Mouse (Mus musculus): Measurements from ENCODE around the gene Clybl. TPM values are rescaled to one million over a fixed set of nuclear protein-coding genes. Genes with fewer than 3 reads are reported as not detected.

Clybl gene
- polyA plus RNA-seq, 1 experiment from 2014 or later, result 27.9 TPM

DNA sequence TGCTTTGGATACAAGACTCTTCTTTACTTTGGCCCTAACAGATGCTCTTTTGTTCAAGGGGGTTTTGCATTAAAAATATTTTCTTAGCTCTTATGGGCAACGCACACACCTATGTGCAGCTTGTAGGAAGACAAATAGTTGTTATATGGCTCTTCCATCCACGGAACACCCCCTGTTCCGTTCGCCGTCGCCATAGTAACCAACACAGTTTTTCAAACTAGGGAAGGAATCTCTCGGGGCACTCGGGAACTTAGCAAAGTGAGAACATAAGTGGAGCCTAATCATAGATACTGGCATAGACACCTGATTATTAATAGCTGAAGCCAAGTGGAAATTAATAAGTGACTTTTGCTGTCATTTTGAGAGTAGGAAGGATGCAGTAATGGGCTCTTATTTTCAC is 123.6 kb downstream of the Clybl start:
- Histone ChIP-seq H3K4me3 (ENCODE audit: low read depth, low read length) (no peak overlapping the region), H3K4me1 (ENCODE audit: control insufficient read depth, insufficient read depth, low read length) (no peaks in the 10 kb centered on the region), H3K9me3 (ENCODE audit: control insufficient read depth, low read length) (no peaks in the 10 kb centered on the region), H3K4me2 (ENCODE audit: low read depth, severe bottlenecking) (no peak overlapping the region), H3K36me3 (ENCODE audit: control insufficient read depth, insufficient read depth, low read length) (no peaks in the 10 kb centered on the region), H3K9ac (ENCODE audit: low read length) (no peak overlapping the region), H3K27ac (replicated peaks; ENCODE audit: low read depth, low read length) (no peak overlapping the region), H3K27me3 (ENCODE audit: control insufficient read depth, insufficient read depth, low read length) (no peaks in the 10 kb centered on the region)
- ATAC-seq (ENCODE audit: insufficient number of reproducible peaks, low FRiP score, low TSS enrichment, low read depth) (no peak), DNase-seq (ENCODE audit: low spot score) (no peak)
- WGBS, result 82% methylated on average over 8 of the region's 8 CpGs

DNA sequence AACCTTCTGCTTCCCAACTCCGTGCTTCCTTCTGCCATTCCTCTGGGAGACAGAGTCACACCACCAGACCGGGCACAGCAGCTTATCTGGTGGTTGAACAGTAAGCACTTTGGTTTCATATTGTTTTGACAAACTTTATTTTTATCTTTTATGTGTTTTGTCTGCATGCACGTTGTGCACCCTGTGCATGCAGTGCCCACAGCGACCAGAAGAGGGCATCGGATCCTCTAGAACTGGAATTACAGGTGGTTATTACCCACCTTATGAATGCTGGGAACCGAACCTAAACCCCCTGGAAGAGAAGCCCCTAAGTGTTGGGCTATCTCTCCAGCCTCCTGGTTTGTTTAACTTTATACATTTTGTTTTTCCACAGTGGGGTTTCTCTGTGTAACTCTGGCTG is 130.9 kb downstream of the Clybl start:
- DNase-seq (ENCODE audit: low spot score) (no peak), ATAC-seq (ENCODE audit: insufficient number of reproducible peaks, low FRiP score, low TSS enrichment, low read depth) (no peak)
- Histone ChIP-seq H3K27ac (replicated peaks; ENCODE audit: low read depth, low read length) (no peak overlapping the region), H3K4me2 (ENCODE audit: low read depth, severe bottlenecking) (no peak overlapping the region), H3K4me3 (ENCODE audit: low read depth, low read length) (no peak overlapping the region), H3K36me3 (ENCODE audit: control insufficient read depth, insufficient read depth, low read length) (no peaks in the 10 kb centered on the region), H3K4me1 (ENCODE audit: control insufficient read depth, insufficient read depth, low read length) (no peaks in the 10 kb centered on the region), H3K9ac (ENCODE audit: low read length) (no peak overlapping the region), H3K9me3 (ENCODE audit: control insufficient read depth, low read length) (no peaks in the 10 kb centered on the region; the same call in 1 of the 2 replicates), H3K27me3 (ENCODE audit: control insufficient read depth, insufficient read depth, low read length) (no peaks in the 10 kb centered on the region)
- 95% methylated on average over 6 of the region's 6 CpGs for WGBS

DNA sequence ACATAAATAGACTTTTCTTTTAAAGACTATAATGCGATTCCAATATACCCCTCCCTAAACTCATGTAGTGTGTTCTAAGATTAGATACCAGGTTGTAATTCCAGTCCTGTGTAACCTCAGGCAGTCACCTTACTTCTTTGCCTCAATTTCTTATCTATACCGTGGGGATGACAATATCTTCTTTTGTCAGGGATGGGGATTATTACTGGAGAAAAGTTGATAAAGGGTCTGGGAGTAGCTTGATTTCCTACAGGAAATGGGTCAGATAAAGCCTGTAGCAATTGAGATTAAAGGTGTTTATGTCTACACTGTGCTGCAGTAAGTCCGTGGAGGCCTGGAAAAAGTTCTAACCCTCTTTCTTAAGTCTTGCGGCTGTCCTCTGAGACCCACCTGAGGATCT is 131.8 kb downstream of the Clybl start:
- H3K27ac ChIP-seq (replicated peaks; ENCODE audit: low read depth, low read length), result no peak overlapping the region
- H3K4me3 ChIP-seq (ENCODE audit: low read depth, low read length), result no peak overlapping the region
- no peak for ATAC-seq (ENCODE audit: insufficient number of reproducible peaks, low FRiP score, low TSS enrichment, low read depth)
- DNase-seq (ENCODE audit: low spot score), result no peak
- no peaks in the 10 kb centered on the region; the same call in 1 of the 2 replicates for H3K9me3 ChIP-seq (ENCODE audit: control insufficient read depth, low read length)
- H3K36me3 ChIP-seq (ENCODE audit: control insufficient read depth, insufficient read depth, low read length), result no peaks in the 10 kb centered on the region
- no peak overlapping the region for H3K9ac ChIP-seq (ENCODE audit: low read length)
- WGBS, result 93% methylated on average over 4 of the region's 4 CpGs
- no peak overlapping the region for H3K4me2 ChIP-seq (ENCODE audit: low read depth, severe bottlenecking)
- H3K27me3 ChIP-seq (ENCODE audit: control insufficient read depth, insufficient read depth, low read length), result no peaks in the 10 kb centered on the region
- H3K4me1 ChIP-seq (ENCODE audit: control insufficient read depth, insufficient read depth, low read length), result no peaks in the 10 kb centered on the region

DNA sequence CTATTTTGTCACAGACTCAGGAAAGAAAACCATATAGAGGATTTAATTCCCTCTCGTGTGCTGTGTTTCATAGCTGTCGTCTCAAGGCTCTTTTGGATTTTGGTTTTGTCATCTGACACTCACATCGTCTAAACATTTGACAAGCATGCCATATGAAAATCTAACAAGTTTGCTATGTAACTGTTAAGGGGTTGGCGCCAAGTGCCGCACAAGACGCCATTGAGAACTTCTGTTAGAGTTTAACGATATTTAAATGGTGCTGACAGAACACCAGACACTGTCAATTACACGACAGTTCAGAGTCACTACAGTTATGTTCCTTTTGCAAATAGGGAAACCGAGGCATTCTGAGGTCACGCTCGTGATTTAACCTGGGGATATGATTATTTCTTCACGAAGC is 134.2 kb downstream of the Clybl start:
- H3K9ac ChIP-seq (ENCODE audit: low read length), result no peak overlapping the region
- H3K9me3 ChIP-seq (ENCODE audit: control insufficient read depth, low read length), result no peaks in the 10 kb centered on the region; the same call in 1 of the 2 replicates
- H3K27ac ChIP-seq (replicated peaks; ENCODE audit: low read depth, low read length), result no peak overlapping the region
- no peaks in the 10 kb centered on the region for H3K36me3 ChIP-seq (ENCODE audit: control insufficient read depth, insufficient read depth, low read length)
- no peak overlapping the region for H3K4me3 ChIP-seq (ENCODE audit: low read depth, low read length)
- WGBS, result 90% methylated on average over 12 of the region's 12 CpGs
- H3K4me1 ChIP-seq (ENCODE audit: control insufficient read depth, insufficient read depth, low read length), result no peaks in the 10 kb centered on the region
- no peak overlapping the region for H3K4me2 ChIP-seq (ENCODE audit: low read depth, severe bottlenecking)
- no peak for DNase-seq (ENCODE audit: low spot score)
- ATAC-seq (ENCODE audit: insufficient number of reproducible peaks, low FRiP score, low TSS enrichment, low read depth), result no peak
- no peaks in the 10 kb centered on the region for H3K27me3 ChIP-seq (ENCODE audit: control insufficient read depth, insufficient read depth, low read length)

DNA sequence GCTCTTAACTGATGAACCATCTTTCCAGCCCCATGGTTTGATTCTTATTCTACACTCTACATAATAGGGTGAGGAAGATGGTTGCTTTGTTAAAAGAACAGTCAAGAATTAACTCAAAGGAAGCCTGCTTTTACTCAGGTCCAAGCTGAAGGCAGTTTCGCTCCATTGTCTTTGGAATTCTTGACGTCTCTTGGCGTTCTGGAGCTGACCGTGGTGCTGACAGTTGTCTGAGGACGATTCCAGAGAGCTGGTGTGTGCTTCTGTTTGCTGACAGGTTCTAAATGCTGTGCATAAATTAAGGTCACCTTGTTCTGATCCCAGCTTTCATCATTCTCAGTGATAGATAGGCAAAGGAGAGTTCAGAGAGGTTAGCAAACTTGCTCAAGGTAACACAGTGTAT is 140.6 kb downstream of the Clybl start:
- Histone ChIP-seq H3K27me3 (ENCODE audit: control insufficient read depth, insufficient read depth, low read length) (no peaks in the 10 kb centered on the region), H3K4me2 (ENCODE audit: low read depth, severe bottlenecking) (no peak overlapping the region), H3K4me1 (ENCODE audit: control insufficient read depth, insufficient read depth, low read length) (no peaks in the 10 kb centered on the region), H3K9me3 (ENCODE audit: control insufficient read depth, low read length) (no peaks in the 10 kb centered on the region), H3K27ac (replicated peaks; ENCODE audit: low read depth, low read length) (no peak overlapping the region), H3K4me3 (ENCODE audit: low read depth, low read length) (no peak overlapping the region), H3K36me3 (ENCODE audit: control insufficient read depth, insufficient read depth, low read length) (no peaks in the 10 kb centered on the region), H3K9ac (ENCODE audit: low read length) (no peak overlapping the region)
- ATAC-seq (ENCODE audit: insufficient number of reproducible peaks, low FRiP score, low TSS enrichment, low read depth) (no peak), DNase-seq (ENCODE audit: low spot score) (peak; percentile 81)
- 22% methylated on average over 5 of the region's 5 CpGs for WGBS

DNA sequence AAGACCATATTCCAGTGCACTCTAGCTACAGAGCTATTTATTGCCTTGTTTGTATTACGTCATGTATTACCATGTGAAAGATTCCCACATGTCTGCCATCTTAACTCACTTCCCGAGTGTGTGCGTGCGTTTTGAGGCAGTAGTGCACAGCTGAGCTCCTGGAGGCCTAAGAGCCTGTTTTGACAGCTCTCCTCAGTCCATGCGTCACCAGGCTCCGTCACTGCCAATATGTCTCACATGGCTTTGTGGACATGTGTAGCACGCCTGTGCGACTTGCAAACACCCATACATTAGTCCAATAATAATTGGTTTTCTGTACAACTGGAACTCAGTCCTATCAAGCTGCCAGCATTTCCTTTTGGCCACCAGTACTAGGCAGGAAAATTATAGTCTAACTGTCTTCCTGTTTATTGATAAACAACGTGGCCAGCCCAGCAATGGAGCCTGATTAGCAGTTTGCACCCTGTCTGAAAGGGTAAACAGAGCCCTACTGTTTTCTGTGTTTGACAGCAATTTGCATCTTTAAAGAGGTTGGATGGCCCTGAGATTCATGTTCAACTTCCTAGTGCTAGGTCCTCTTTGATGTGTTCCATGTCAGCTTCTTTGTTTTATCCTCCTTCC is 142.4 kb downstream of the Clybl start:
- WGBS, result 82% methylated on average over 9 of the region's 9 CpGs
- H3K27ac ChIP-seq (replicated peaks; ENCODE audit: low read depth, low read length), result no peak overlapping the region
- H3K9me3 ChIP-seq (ENCODE audit: control insufficient read depth, low read length), result no peaks in the 10 kb centered on the region
- ATAC-seq (ENCODE audit: insufficient number of reproducible peaks, low FRiP score, low TSS enrichment, low read depth) (no peak), DNase-seq (ENCODE audit: low spot score) (no peak)
- no peaks in the 10 kb centered on the region for H3K4me1 ChIP-seq (ENCODE audit: control insufficient read depth, insufficient read depth, low read length)
- no peak overlapping the region for H3K4me2 ChIP-seq (ENCODE audit: low read depth, severe bottlenecking)
- H3K9ac ChIP-seq (ENCODE audit: low read length), result no peak overlapping the region
- H3K4me3 ChIP-seq (ENCODE audit: low read depth, low read length), result no peak overlapping the region
- H3K27me3 ChIP-seq (ENCODE audit: control insufficient read depth, insufficient read depth, low read length), result no peaks in the 10 kb centered on the region
- H3K36me3 ChIP-seq (ENCODE audit: control insufficient read depth, insufficient read depth, low read length), result no peaks in the 10 kb centered on the region

DNA sequence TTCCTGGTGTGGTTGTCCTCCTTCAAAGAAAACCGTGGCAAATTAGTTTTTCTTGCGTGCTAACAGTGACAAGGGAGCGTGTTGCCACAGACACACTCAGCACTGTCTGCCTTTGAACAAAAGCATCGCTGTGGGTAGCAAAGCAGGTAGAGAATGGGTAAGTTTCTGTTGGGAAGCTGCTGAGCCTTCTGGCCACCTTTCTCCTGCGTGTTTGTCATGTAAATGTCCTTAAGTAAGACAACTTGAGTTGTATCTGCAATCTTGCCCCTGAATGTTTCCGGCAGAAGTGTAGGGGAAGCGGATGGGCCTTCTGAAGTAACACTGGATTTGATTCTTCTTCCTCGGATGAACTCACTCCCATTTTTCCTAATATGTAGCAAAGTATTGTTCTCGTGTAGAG is 148.6 kb downstream of the Clybl start:
- WGBS, result 78% methylated on average over 9 of the region's 9 CpGs

DNA sequence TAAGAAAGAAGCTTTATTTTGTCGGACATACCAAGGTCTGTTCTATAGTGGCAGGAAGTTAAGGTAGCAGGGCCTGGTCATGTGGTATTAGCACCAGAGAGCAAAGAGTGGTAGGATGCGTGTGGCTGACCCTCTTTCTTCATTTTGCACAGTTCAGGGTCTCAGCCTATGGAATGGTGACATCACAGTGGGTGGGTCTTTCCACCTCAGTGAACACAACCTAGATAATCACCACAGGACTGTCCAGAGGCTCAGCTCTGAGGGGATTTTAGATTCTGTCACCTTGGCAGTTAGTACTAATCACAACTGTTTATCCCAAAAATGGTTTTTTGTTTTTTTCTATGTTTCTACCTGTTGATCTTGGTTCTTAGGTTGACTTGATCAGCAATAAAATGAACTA is 149.2 kb downstream of the Clybl start:
- no peak overlapping the region for H3K27ac ChIP-seq (replicated peaks; ENCODE audit: low read depth, low read length)
- no peaks in the 10 kb centered on the region for H3K9me3 ChIP-seq (ENCODE audit: control insufficient read depth, low read length)
- H3K4me3 ChIP-seq (ENCODE audit: low read depth, low read length), result no peak overlapping the region
- no peak for ATAC-seq (ENCODE audit: insufficient number of reproducible peaks, low FRiP score, low TSS enrichment, low read depth)
- peaks cover 3% of the 10 kb centered on the region; the same call in 1 of the 2 replicates for H3K4me1 ChIP-seq (ENCODE audit: control insufficient read depth, insufficient read depth, low read length)
- 90% methylated on average over 2 of the region's 2 CpGs for WGBS
- H3K27me3 ChIP-seq (ENCODE audit: control insufficient read depth, insufficient read depth, low read length), result no peaks in the 10 kb centered on the region
- no peak overlapping the region for H3K9ac ChIP-seq (ENCODE audit: low read length)
- H3K4me2 ChIP-seq (ENCODE audit: low read depth, severe bottlenecking), result no peak overlapping the region
- no peak for DNase-seq (ENCODE audit: low spot score)
- no peaks in the 10 kb centered on the region for H3K36me3 ChIP-seq (ENCODE audit: control insufficient read depth, insufficient read depth, low read length)

More for the DNA sequence above, 148.6 kb downstream of the Clybl start:
- ATAC-seq (ENCODE audit: insufficient number of reproducible peaks, low FRiP score, low TSS enrichment, low read depth) (no peak), DNase-seq (ENCODE audit: low spot score) (no peak)
- Histone ChIP-seq H3K27me3 (ENCODE audit: control insufficient read depth, insufficient read depth, low read length) (no peaks in the 10 kb centered on the region), H3K36me3 (ENCODE audit: control insufficient read depth, insufficient read depth, low read length) (no peaks in the 10 kb centered on the region), H3K27ac (replicated peaks; ENCODE audit: low read depth, low read length) (no peak overlapping the region), H3K4me2 (ENCODE audit: low read depth, severe bottlenecking) (no peak overlapping the region), H3K4me1 (ENCODE audit: control insufficient read depth, insufficient read depth, low read length) (peaks cover 3% of the 10 kb centered on the region; the same call in 1 of the 2 replicates), H3K9ac (ENCODE audit: low read length) (no peak overlapping the region), H3K4me3 (ENCODE audit: low read depth, low read length) (no peak overlapping the region), H3K9me3 (ENCODE audit: control insufficient read depth, low read length) (no peaks in the 10 kb centered on the region)

Data from limb, embryonic 11.5 days (tissue).